Mouse (Mus musculus) erythroid progenitor cell, adult 5-6 weeks (primary cell): ENCODE results near the gene Tmem270. TPM values are rescaled to one million over a fixed set of nuclear protein-coding genes. Genes with fewer than 3 reads are reported as not detected.
"Not testable (repeated sequence)": the region's sequence is repeated elsewhere in the genome, so short reads cannot be mapped to it uniquely, and the experiment has no call there.

Experiments
- ATAC-seq: replicated peaks from 2 replicates; pipeline ENCODE4 v1.8.0; 2016; ENCODE audit warnings: moderate number of reproducible peaks, mild to moderate bottlenecking, moderate TSS enrichment, inconsistent platforms; ENCODE audit not compliant: poor library complexity, low FRiP score, severe bottlenecking
- total RNA-seq, 2 experiments: library from RNA; stranded (forward) in 1 of 2; stranded (reverse) in 1 of 2; fragments of 150-400 nt in 1 of 2; fragments of 186-747, 209-891 nt in 1 of 2; gene quantifications; 2 replicates each; pipeline versions ENCODE4 v1.2.3 to v1.2.4; 2015 to 2017; ENCODE audit warnings: low replicate concordance in 2 of 2

Gene Tmem270
- total RNA-seq (2015; ENCODE audit: low replicate concordance) (2.5 TPM in 1 of 2 replicates, not detected in the other), total RNA-seq (2017; ENCODE audit: low replicate concordance) (not detected in 2 replicates)

DNA sequence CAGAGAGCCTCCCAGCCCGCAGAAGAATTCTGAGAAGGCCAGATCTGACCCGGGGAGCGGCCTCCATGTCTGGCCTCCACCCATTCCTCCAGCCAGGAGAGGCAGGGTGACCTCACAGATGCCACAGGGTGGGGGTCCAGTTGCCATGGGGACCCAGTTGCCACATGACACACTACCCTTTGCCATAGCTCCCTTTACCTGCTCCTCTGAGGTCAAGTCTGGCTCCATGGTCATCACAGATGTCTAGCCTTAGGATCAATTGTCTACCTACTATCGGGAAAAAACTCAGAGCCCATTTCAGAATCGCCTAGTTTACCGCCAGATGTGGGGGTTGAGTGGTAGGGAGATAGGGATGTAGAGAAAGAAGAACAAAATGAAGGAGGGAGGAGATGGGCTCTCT is at the start of gene Tmem270:
Gene Tmem270, minus strand, starts transcription at position 101 of the 400 bp plus-strand sequence.
- no peak for ATAC-seq

DNA sequence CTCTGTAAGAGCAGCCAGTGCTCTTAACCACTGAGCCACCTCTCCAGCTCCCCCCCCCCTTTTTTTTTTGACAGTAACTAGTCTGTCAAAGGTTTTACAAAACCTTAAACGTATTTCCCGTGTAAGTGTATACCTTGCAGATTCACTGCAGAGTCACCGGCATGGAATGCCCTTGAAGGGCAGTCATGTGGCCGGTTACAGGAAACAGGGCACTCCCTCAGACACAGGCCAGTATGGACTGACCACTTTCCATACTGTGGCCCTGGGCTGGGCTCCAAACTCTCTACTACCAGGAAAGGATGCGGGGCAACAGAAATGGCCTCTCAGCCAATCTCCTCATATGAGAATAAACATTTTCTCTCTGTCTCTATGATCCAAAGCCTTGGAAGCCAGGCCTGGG is 49.0 kb upstream of the Tmem270 start:
- ATAC-seq: no peak

DNA sequence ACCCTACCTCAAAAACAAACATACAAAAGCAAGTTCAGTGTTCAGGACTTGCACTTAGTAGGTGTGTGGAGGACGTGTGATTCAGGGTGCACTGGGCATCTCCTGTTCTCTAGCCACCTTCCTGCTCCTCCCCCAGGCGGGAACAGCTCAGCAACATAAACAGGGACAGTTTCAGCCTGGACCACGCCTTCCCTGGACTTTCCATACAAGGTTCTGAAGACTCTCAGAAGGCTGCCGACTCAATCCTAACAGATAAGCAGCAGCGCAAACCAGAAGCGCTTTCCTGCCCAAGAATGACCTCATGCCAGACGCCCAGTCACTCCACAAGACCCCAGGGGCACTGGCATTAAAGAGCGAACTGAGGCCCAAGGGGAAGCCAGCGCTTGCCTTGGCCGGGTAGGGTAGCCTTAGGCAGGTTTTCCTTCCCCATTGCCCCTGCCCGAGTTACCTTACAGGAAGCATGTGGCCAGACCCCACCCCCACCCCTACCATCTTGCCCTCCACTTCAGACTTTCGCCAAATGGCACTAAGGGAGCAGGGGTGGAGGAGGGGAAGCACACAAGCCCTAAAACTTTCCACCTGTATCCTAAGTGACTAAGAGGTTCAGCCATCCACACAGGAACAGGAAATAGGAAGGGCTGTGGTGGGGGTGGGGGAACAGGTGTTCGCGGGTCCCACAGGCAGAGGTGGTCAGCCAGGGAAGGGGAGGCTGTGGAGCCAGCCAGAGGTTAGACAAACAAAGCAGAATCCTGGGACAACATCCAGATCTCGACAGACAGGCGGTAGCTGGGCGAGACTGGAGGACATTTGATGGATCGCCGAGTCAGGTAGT is 44.7 kb upstream of the Tmem270 start:
- peak; percentile 33; the same call in 1 of the 2 replicates for ATAC-seq

DNA sequence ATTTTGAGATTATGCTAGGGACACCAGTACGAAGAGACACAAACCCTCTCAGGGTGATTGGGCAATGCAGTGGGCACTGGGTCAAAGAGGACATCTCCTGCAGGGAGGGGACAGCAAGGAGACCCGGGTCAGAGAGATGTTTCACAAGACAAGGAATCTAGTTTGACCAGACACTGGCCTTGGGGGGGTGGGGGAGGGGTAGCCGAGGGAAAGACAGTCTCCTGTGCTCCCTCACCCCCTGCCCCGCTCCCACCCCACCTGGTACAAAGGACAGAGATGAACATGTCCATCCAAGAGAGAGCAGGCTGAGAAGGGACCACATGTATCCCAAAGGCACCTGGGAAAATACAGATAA is 41.5 kb upstream of the Tmem270 start:
- ATAC-seq: no peak

DNA sequence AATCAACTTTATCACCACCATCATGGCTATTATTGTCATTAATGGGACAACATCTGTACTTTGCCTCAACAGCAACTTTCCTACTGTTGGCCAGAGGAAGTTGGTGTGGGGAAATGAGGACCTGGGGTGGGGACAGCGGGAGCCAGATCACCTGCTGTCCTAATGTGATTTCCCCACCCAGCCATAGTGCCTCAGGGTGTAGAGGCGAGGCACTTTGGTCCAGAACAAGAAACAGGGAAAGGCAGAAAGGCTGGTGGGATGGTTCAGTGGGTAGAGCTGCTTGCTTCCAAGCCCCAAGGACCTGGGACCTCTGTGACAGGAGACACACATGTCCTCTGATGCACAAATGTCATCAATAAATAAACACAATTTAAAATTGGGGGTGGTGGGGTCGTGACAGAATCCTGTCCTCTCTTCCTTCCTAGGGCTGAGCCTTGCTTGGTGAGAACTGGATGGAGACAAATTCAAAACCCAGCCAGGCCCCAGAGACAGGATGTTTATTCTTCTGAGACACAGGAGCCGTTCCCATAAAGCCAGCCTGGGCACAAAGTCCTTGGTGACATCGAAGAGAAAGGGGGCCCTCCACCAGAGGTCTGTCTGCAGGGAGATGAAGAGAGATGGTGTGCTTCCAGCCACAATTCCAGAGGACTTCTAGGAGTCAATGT is 41.0 kb upstream of the Tmem270 start:
- no peak for ATAC-seq

DNA sequence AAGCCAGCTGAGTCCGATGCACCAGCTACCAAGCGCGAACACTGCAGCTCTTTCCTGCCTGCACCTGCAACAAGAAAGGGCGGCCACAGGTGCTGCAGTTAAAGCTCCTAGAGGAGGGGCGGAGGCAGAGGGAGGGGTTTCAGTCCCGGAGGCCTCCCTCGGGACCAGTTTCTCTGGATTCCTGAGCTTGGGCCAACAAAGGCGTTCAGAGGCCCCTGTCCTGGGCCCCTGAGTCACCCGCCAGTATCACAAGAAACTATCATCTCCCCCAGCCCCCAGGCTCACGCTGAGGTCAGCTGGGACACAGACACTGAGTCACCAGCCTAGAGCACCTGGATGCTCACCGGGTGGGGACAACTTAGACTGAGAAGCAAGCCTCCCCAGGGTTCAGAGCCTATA is 40.3 kb upstream of the Tmem270 start, which contains the start of gene Cldn4:
Gene Cldn4, minus strand, starts transcription at position 78 of the 399 bp plus-strand sequence.
- no peak for ATAC-seq

DNA sequence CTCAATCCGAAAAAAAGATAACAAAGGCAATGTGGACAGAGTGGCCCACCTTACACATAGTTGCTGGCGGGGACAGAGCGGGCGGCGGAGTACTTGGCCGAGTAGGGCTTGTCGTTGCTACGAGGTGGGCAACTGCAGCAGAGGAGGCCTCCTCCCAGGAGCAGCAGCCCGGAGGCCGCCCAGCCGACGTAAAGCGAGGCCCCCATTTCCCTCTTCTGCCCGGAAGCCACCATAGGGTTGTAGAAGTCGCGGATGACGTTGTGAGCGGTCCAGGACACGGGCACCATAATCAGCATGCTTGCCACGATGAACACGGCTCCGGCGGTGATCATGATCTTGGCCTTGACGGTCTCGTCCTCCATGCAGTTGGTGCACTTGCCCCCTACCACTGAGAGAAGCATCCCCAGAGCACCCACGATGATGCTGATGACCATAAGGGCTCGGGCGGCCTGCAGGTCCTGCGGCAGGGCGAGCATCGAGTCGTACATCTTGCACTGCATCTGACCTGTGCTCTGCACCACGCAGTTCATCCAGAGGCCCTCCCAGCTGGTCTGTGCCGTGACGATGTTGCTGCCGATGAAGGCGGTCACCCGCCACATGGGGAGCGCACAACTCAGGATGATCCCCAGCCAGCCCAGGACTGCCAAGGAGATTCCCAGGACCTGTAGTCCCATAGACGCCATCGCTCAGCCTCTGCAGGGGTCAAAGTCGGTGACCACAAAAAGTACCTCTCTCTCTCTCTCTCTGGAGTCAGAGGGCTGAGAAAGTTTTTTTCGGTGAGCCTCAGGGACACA is 39.7 kb upstream of the Tmem270 start:
- ATAC-seq: no peak

DNA sequence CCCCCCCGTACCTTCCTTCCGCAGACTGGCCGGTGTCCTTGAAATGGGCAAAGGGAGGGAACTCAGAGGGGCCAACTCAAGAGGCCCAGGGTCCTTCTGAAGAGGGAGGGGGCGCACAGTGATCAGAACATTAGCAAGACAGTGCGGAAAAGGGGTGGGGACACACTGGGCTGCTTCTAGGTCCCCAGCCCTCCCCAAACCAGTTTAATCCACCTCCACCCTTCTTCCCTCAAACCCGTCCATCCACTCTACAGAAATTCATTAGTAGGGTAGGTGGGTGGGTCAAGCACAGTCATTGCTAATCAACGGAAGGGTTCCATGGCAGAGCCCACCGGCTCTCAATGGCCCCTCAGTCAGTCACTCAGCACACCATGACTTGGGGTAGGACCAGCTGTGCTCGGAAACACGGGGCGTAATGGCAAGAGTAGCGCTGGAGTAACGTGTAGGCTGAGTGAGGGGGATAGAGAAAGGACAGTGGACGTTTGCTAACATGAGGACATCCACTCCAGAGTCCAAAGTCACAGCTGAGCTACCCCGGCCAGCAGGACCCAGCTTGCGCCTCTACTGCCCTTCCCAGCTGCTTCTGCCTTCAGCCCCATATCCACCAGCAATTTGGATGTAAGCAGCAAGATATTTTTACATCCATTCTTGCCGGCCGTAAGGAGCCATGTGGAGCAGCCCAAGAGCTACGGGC is 38.9 kb upstream of the Tmem270 start:
- no peak for ATAC-seq

DNA sequence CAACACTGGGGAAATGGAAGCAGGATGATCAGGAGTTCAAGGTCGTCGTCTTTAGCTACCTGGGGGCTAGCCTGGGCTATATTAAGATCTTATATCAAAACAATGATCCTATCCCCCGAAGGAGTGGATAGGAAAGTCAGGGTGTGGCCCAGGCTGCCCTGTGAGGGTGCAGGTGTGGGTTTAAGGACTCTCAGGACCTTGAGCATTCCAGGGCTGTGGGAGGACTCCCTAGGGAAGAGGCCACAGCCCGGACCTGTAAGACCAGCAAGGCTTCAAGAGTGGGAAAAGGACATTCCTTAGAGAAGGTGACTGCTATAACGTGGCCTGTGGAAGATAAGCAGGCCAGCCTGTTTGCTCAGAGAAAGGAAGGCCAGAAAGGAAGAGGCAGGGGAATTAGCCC is 37.6 kb upstream of the Tmem270 start:
- no peak for ATAC-seq

DNA sequence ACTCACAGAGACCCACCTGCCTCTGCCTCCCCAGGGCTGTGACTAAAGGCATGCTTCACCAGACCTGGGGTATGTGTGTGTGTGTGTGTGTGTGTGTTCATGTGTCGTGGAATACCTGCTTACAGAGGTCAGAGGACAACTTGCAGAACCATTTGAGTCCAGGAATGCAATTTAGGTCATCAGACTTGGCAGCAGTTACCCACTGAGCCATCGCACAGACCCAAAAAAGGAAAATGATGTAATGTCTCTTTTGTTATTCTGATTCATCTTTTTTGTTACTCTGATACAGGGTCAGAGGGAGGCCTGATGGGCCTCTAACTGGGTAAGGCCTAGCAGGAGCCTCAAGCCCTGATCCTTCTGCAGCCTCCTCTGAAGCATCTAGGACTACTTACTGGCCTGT is 36.2 kb upstream of the Tmem270 start:
- ATAC-seq: no peak

DNA sequence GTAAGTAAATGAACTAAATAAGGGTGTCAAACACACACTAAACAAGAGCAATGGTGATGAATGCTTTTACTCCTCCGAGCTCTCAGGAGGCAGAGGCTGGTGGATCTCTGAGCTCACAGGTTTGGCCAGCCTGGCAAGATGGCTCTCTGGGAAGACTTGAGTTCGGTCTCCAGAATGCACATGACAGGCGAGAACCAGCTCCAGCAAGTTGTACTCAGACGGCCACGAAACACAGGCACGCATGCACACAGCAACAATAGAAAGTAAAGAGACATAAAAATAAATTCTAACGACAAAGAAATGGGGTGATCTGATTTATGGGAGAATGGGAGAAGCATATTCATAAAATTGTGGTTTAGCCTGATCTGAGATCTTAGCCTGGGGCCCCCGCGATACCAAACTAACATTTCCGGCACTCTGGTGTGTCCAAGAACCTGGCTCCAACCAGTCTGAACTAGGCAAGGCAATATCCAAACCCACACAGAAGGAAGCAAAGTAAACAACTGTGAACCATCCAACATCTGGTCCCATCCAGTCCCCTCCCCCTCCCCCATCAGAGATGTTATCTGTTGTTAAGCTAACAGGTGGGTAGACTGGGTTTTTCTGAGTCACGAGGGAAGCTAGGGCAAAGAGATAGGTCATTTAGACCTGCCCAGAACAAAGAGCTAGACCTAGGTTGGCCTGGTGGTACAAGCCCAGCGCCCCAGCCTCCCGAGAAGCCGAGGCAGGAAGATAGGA is 35.1 kb upstream of the Tmem270 start:
- ATAC-seq: no peak

DNA sequence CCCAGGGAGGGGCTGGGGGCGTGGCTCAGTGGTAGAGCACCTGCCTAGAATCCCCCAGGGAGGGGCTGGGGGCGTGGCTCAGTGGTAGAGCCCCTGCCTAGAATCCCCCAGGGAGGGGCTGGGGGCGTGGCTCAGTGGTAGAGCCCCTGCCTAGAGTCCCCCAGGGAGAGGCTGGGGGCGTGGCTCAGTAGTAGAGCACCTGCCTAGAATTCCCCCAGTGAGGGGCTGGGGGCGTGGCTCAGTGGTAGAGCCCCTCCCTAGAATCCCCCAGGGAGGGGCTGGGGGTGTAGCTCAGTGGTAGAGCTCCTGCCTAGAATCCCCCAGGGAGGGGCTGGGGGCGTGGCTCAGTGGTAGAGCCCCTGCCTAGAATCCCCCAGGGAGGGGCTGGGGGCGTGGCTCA is 33.0 kb upstream of the Tmem270 start:
- ATAC-seq: not testable (repeated sequence)

DNA sequence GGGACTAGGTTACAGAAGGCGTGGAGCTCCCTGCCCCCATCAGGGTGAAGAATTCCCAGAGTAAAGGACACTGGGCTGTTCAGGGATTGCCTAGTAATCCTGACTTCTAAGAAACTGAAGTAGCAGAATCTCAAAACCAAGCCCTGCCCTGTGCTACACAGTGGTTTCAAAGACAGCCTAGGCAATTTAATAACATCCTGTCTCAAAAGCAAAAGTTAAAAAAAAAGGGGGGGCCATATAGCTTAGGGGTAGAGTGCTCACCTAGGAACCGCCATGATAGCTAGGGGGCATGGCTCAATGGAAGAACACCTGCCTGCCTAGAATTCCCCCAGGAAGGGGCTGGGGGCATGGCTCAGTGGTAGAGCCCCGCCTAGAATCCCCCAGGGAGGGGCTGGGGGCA is 32.5 kb upstream of the Tmem270 start:
- no peak for ATAC-seq

DNA sequence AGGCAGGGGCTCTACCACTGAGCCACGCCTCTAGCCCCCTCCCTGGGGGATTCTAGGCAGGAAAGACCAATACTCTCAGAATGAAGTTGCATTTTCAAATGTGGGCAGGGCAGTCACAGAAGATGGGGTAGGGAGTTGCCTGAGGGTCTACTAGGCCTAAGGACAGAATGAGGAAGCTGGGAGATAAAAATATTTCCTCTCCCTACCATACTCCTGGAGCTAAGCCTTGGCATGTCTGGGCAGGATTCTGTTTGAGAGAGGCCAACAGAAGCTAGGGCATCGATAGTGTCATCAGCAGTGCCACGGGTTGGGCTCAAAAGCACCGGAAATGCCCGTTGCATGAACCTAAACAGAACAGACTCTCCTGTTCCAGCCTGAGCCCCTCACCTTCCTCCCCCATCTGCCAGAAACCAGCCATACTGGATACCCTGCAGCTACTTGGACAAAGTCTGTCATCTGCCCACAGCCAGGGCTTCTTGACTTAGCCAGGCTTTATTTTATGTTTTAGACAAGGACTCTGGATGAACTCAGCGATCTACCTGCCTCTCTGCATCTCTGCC is 30.2 kb upstream of the Tmem270 start:
- ATAC-seq: no peak

DNA sequence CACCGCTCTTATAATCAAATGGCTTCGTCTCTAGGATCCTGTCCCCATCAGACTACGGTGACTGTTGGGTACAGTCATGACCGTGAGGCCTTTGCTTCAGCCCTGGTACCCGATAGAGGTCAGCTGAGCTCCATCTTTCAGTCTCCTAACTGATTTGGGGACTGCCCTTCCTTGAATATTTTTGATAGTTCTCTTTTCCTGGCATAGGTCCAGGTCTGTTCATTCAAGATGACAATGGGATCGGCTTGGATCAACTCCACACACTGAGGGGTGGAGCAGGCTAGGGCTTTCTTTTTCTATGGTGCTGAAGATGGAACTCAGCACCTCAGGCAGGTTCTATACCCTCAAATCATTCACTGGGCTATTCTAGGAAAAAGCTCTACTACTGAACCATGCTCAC is 29.5 kb upstream of the Tmem270 start:
- no peak for ATAC-seq

DNA sequence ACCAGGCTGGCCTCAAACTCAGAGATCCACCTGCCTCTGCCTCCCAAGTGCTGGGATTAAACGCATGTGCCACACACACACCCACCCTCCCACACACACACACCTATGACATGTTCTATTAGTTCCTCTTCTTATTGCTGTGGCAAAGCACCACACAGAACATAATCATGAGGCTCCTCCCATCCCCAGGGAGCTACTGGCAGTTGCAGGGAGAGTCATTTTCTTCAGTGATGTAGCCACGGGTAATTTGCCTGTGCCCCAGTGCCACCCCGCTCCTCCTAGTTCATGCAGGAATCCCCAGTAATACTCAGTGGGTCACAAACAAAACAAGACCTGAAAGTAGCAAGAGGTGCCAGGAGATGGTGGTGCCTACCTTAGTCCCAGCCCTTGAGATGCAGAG is 28.1 kb upstream of the Tmem270 start:
- ATAC-seq: no peak

DNA sequence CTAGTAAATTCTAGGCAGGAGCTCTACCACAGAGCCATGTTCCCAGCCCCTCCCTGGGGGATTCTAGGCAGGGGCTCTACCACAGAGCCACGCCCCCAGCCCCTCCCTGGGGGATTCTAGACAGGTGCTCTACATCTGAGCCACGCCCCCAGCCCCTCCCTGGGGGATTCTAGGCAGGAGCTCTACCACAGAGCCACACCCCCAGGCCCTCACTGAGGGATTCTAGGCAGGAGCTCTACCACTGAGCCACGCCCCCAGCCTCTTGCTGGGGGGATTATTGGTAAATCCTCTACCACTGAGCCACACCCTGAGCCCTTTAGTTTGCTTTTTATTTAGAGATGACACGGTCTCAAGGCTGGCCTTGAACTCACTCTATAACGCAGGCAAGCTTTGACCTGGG is 27.2 kb upstream of the Tmem270 start:
- ATAC-seq: not testable (repeated sequence)

DNA sequence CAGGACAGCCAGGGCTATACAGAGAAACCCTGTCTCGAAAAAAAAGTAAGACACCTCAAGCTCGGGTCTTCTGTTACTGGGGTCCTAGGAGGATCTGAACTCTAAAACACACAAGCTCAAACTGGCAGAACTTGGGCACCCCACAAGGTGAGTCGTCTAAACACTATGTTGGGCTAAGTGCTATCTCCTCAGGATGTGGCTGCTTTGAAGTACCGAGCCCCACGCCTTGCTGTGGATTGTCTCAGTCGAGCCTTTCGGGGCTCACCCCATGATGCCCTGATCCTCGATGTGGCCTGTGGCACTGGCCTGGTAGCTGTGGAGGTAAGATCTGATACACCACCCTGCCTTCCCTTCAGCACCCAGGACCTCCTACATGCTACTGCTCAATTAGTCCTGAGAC is 26.7 kb upstream of the Tmem270 start:
- no peak for ATAC-seq

DNA sequence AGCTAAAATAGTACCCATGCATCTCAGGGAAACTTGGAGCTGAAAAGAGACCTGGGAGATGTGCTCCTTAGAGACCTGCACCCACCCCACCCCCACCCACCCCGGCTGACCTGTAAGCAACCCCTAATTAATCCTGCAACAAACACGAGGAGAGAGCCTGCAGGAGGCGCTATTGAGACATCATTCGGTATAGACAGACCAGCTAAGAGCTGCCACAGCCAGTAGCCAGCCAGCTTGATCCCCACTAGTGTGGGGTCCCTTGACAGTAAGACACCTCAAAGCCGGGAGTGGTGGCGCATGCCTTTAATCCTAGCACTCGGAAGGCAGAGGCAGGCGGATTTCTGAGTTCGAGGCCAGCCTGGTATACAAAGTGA is 26.4 kb upstream of the Tmem270 start:
- ATAC-seq: peak; percentile 64
